Mouse (Mus musculus) neural tube, embryonic 12.5 days (tissue): ENCODE measurements at regions not wholly inside any gene's neighbourhood (a gene's known extent, or its start where the extent isn't known, plus 50 kb on each side); places are given as distances from the start of the nearest gene placed in this dataset.

Source experiments
- ATAC-seq: fragments of 200-750 bp; cut with Nextera tagmentation; 2 replicates; pipeline ENCODE4 v1.8.0; 2017; ENCODE audit warnings: low read depth, mild to moderate bottlenecking, moderate TSS enrichment, moderate library complexity; ENCODE audit not compliant: low FRiP score
- H3K27ac ChIP-seq: fragments of 300-500 bp; sonication (generic); 2 replicates; pipeline ENCODE4 v1.5.1; 2016
- H3K27me3 ChIP-seq: fragments of 300-500 bp; sonication (generic); replicated peaks from 2 replicates; pipeline ENCODE4 v1.6.1; 2016; ENCODE audit warnings: mild to moderate bottlenecking
- H3K36me3 ChIP-seq: fragments of 300-500 bp; sonication (generic); 2 replicates; pipeline ENCODE4 v1.6.1; 2016; ENCODE audit warnings: mild to moderate bottlenecking
- H3K4me1 ChIP-seq: fragments of 300-500 bp; sonication (generic); 2 replicates; pipeline ENCODE4 v1.6.1; 2016
- H3K4me2 ChIP-seq: fragments of 300-500 bp; sonication (generic); replicated peaks from 2 replicates; pipeline ENCODE4 v1.6.1; 2016; ENCODE audit warnings: mild to moderate bottlenecking
- H3K4me3 ChIP-seq: fragments of 300-500 bp; sonication (generic); 2 replicates; pipeline ENCODE4 v1.5.1; 2016
- H3K9ac ChIP-seq: fragments of 300-500 bp; sonication (generic); 2 replicates; pipeline ENCODE4 v1.6.1; 2016; ENCODE audit warnings: mild to moderate bottlenecking
- H3K9me3 ChIP-seq: fragments of 300-500 bp; sonication (generic); 2 replicates; pipeline ENCODE4 v1.6.1; 2016; ENCODE audit warnings: mild to moderate bottlenecking
- WGBS: fragments of 180-500 bp; shearing (Covaris S2); methylation state at CpG from one replicate; pipeline ENCODE4 v1.1.7; 2016; 5-methylcytosine and 5-hydroxymethylcytosine counted together

- WGBS: 90% methylated on average over 9 of the region's 9 CpGs
- peaks cover 41% of the 10 kb centered on the region for H3K27me3 ChIP-seq
- ATAC-seq: no peak
- peaks cover under 1% of the 10 kb centered on the region; the same call in 1 of the 2 replicates for H3K4me1 ChIP-seq
- no peaks in the 10 kb centered on the region for H3K9me3 ChIP-seq
- H3K9ac ChIP-seq: no peak overlapping the region
- H3K27ac ChIP-seq: no peak overlapping the region
- no peak overlapping the region for H3K4me2 ChIP-seq
- no peaks in the 10 kb centered on the region for H3K36me3 ChIP-seq
- no peak overlapping the region for H3K4me3 ChIP-seq
Observed at GRCm38 (mm10) chr5:101596996-101597395, 67.8 kb downstream of the Nkx6-1 start.

GRCm38 (mm10) chr5:101591236-101591635 lies 73.6 kb downstream of the Nkx6-1 start:
- Histone ChIP-seq H3K4me2 (peak overlapping the region; percentile 12; the same call in 1 of the 2 replicates), H3K27ac (no peak overlapping the region), H3K27me3 (peaks cover 36% of the 10 kb centered on the region), H3K9me3 (no peaks in the 10 kb centered on the region), H3K9ac (no peak overlapping the region), H3K4me3 (no peak overlapping the region), H3K36me3 (no peaks in the 10 kb centered on the region), H3K4me1 (peaks cover 20% of the 10 kb centered on the region)
- 0 out of 2 replicates have a peak, but pooled peaks have one; percentile 14 for ATAC-seq
- 69% methylated on average over 5 of the region's 5 CpGs for WGBS

- ATAC-seq: peak; percentile 85
- Histone ChIP-seq H3K27me3 (peaks cover 43% of the 10 kb centered on the region), H3K4me3 (no peak overlapping the region), H3K4me2 (peak overlapping the region; percentile 12; the same call in 1 of the 2 replicates), H3K36me3 (no peaks in the 10 kb centered on the region), H3K9me3 (no peaks in the 10 kb centered on the region), H3K4me1 (peaks cover 20% of the 10 kb centered on the region), H3K27ac (no peak overlapping the region), H3K9ac (no peak overlapping the region)
- whole genome bisulfite sequencing: 17% methylated on average over 13 of the region's 13 CpGs
Observed at GRCm38 (mm10) chr5:101590341-101591124, 74.3 kb downstream of the Nkx6-1 start.

- 44% methylated on average over 15 of the region's 15 CpGs for WGBS
- no peak overlapping the region for H3K9ac ChIP-seq
- H3K4me2 ChIP-seq: 0 out of 2 replicates have a peak overlapping the region, but pooled peaks have one; percentile 3
- no peak for ATAC-seq
- no peaks in the 10 kb centered on the region for H3K36me3 ChIP-seq
- H3K9me3 ChIP-seq: no peaks in the 10 kb centered on the region
- no peak overlapping the region for H3K4me3 ChIP-seq
- peaks cover 5% of the 10 kb centered on the region for H3K4me1 ChIP-seq
- peaks cover 39% of the 10 kb centered on the region for H3K27me3 ChIP-seq
- no peak overlapping the region for H3K27ac ChIP-seq
Observed at GRCm38 (mm10) chr5:101572966-101573365, 91.8 kb downstream of the Nkx6-1 start.

- Histone ChIP-seq H3K36me3 (no peaks in the 10 kb centered on the region), H3K27me3 (peaks cover 21% of the 10 kb centered on the region), H3K4me2 (no peak overlapping the region), H3K4me1 (no peaks in the 10 kb centered on the region), H3K4me3 (no peak overlapping the region), H3K27ac (no peak overlapping the region), H3K9me3 (no peaks in the 10 kb centered on the region), H3K9ac (no peak overlapping the region)
- 0 out of 2 replicates have a peak, but pooled peaks have one; percentile 48 for ATAC-seq
- 30% methylated on average over 7 of the region's 7 CpGs for whole genome bisulfite sequencing
Observed at GRCm38 (mm10) chr5:101565770-101566169, 99.0 kb downstream of the Nkx6-1 start.

- H3K27me3 ChIP-seq: peaks cover 26% of the 10 kb centered on the region; the same call in 1 of the 2 replicates
- no peaks in the 10 kb centered on the region for H3K36me3 ChIP-seq
- H3K9me3 ChIP-seq: no peaks in the 10 kb centered on the region
- no peaks in the 10 kb centered on the region for H3K4me1 ChIP-seq
- H3K9ac ChIP-seq: no peak overlapping the region
- H3K27ac ChIP-seq: no peak overlapping the region
- ATAC-seq: no peak
- H3K4me2 ChIP-seq: no peak overlapping the region
- H3K4me3 ChIP-seq: no peak overlapping the region
Observed at GRCm38 (mm10) chr5:101560366-101560765, 104.4 kb downstream of the Nkx6-1 start.

GRCm38 (mm10) chr5:101558279-101558987 lies 106.4 kb downstream of the Nkx6-1 start:
- H3K4me3 ChIP-seq: no peak overlapping the region
- no peak overlapping the region for H3K27ac ChIP-seq
- no peaks in the 10 kb centered on the region for H3K36me3 ChIP-seq
- H3K9ac ChIP-seq: no peak overlapping the region
- H3K9me3 ChIP-seq: no peaks in the 10 kb centered on the region
- H3K4me1 ChIP-seq: no peaks in the 10 kb centered on the region
- 79% methylated on average over 13 of the region's 13 CpGs for WGBS
- ATAC-seq: no peak
- H3K4me2 ChIP-seq: no peak overlapping the region
- peaks cover 21% of the 10 kb centered on the region; the same call in 1 of the 2 replicates for H3K27me3 ChIP-seq

GRCm38 (mm10) chr5:101557156-101557555 lies 107.6 kb downstream of the Nkx6-1 start:
- Histone ChIP-seq H3K4me1 (no peaks in the 10 kb centered on the region), H3K9ac (no peak overlapping the region), H3K4me3 (no peak overlapping the region), H3K36me3 (no peaks in the 10 kb centered on the region), H3K27ac (no peak overlapping the region), H3K27me3 (peaks cover 31% of the 10 kb centered on the region), H3K4me2 (no peak overlapping the region), H3K9me3 (no peaks in the 10 kb centered on the region)
- WGBS: 90% methylated on average over 3 of the region's 3 CpGs
- no peak for ATAC-seq

GRCm38 (mm10) chr5:101543326-101543725 lies 121.5 kb downstream of the Nkx6-1 start:
- WGBS: 26% methylated on average over 13 of the region's 13 CpGs
- Histone ChIP-seq H3K4me3 (no peak overlapping the region), H3K36me3 (no peaks in the 10 kb centered on the region), H3K4me2 (no peak overlapping the region), H3K9me3 (no peaks in the 10 kb centered on the region), H3K27me3 (peaks cover 92% of the 10 kb centered on the region), H3K4me1 (peaks cover 10% of the 10 kb centered on the region), H3K9ac (no peak overlapping the region), H3K27ac (no peak overlapping the region)
- no peak for ATAC-seq

GRCm38 (mm10) chr5:101539818-101540217 lies 125.0 kb downstream of the Nkx6-1 start:
- Histone ChIP-seq H3K9me3 (no peaks in the 10 kb centered on the region), H3K4me3 (no peak overlapping the region), H3K4me2 (no peak overlapping the region), H3K4me1 (peaks cover 16% of the 10 kb centered on the region), H3K36me3 (no peaks in the 10 kb centered on the region), H3K9ac (no peak overlapping the region), H3K27me3 (peaks cover 91% of the 10 kb centered on the region), H3K27ac (no peak overlapping the region)
- no peak for ATAC-seq
- 48% methylated on average over 1 of the region's 1 CpGs for WGBS

- H3K4me2 ChIP-seq: peak overlapping the region; percentile 28; the same call in 1 of the 2 replicates
- no peak for ATAC-seq
- peaks cover 91% of the 10 kb centered on the region for H3K27me3 ChIP-seq
Observed at GRCm38 (mm10) chr5:101539254-101539549, 125.6 kb downstream of the Nkx6-1 start.

GRCm38 (mm10) chr5:101538410-101539253 lies 126.2 kb downstream of the Nkx6-1 start:
- peaks cover 91% of the 10 kb centered on the region for H3K27me3 ChIP-seq
- H3K4me3 ChIP-seq: no peak overlapping the region
- H3K9me3 ChIP-seq: no peaks in the 10 kb centered on the region
- H3K27ac ChIP-seq: no peak overlapping the region
- no peak overlapping the region for H3K9ac ChIP-seq
- H3K4me1 ChIP-seq: peaks cover 16% of the 10 kb centered on the region
- no peaks in the 10 kb centered on the region for H3K36me3 ChIP-seq
- ATAC-seq: peak; percentile 30; the same call in 1 of the 2 replicates
- 2% methylated on average over 24 of the region's 24 CpGs for WGBS
- H3K4me2 ChIP-seq: peak overlapping the region; percentile 32

More at GRCm38 (mm10) chr5:101539254-101539549, 125.6 kb downstream of the Nkx6-1 start:
- WGBS: 5% methylated on average over 10 of the region's 10 CpGs
- Histone ChIP-seq H3K36me3 (no peaks in the 10 kb centered on the region), H3K9me3 (no peaks in the 10 kb centered on the region), H3K4me3 (no peak overlapping the region), H3K4me1 (peaks cover 16% of the 10 kb centered on the region), H3K27ac (no peak overlapping the region), H3K9ac (no peak overlapping the region)
